Mouse (Mus musculus) midbrain, postnatal 0 days (tissue): ENCODE results near the gene Slc27a5. TPM values are rescaled to one million over a fixed set of nuclear protein-coding genes. Genes with fewer than 3 reads are reported as not detected.

ENCODE experiments used
- ATAC-seq: fragments of 200-750 bp; cut with Nextera tagmentation; 2 replicates; pipeline ENCODE4 v1.8.0; 2017; ENCODE audit warnings: moderate number of reproducible peaks, mild to moderate bottlenecking, moderate TSS enrichment, moderate library complexity; ENCODE audit not compliant: low FRiP score
- DNase-seq: peaks from one replicate; pipeline ENCODE4 v3.0.0-alpha.2; 2015; ENCODE audit warnings: low spot score
- H3K27ac ChIP-seq: fragments of 300-500 bp; sonication (generic); 2 replicates; pipeline ENCODE4 v1.5.1; 2014; ENCODE audit warnings: low read depth, mild to moderate bottlenecking, low read length, mixed read lengths
- H3K27me3 ChIP-seq: fragments of 300-500 bp; sonication (generic); 2 replicates; pipeline ENCODE4 v1.6.1; 2014; ENCODE audit warnings: low read length, control low read depth, mixed read lengths; ENCODE audit not compliant: insufficient read depth
- H3K36me3 ChIP-seq: fragments of 300-500 bp; sonication (generic); 2 replicates; pipeline ENCODE4 v1.6.1; 2014; ENCODE audit warnings: low read length, control low read depth, mixed read lengths; ENCODE audit not compliant: insufficient read depth
- H3K4me1 ChIP-seq: fragments of 300-500 bp; sonication (generic); 2 replicates; pipeline ENCODE4 v1.6.1; 2014; ENCODE audit warnings: mild to moderate bottlenecking, control low read depth, antibody characterized with exemption, low read length, mixed read lengths; ENCODE audit not compliant: insufficient read depth
- H3K4me2 ChIP-seq: fragments of 300-500 bp; sonication (generic); 2 replicates; pipeline ENCODE4 v1.6.1; 2014; ENCODE audit warnings: low read depth, mild to moderate bottlenecking, low read length, mixed read lengths; ENCODE audit not compliant: poor library complexity, severe bottlenecking
- H3K4me3 ChIP-seq: fragments of 300-500 bp; sonication (generic); 2 replicates; pipeline ENCODE4 v1.5.1; 2014; ENCODE audit warnings: low read depth, mild to moderate bottlenecking, low read length, moderate library complexity
- H3K9ac ChIP-seq: fragments of 300-500 bp; sonication (generic); replicated peaks from 2 replicates; pipeline ENCODE4 v1.6.1; 2014; ENCODE audit warnings: mild to moderate bottlenecking, low read length, moderate library complexity, mixed read lengths; ENCODE audit not compliant: poor library complexity, severe bottlenecking
- H3K9me3 ChIP-seq: fragments of 300-500 bp; sonication (generic); 2 replicates; pipeline ENCODE4 v1.6.1; 2016; ENCODE audit warnings: low read length, control low read depth
- CTCF ChIP-seq: IDR thresholded peaks from 2 replicates; pipeline ENCODE4 v1.5.1; 2016; ENCODE audit warnings: antibody characterized with exemption, mild to moderate bottlenecking
- WGBS: fragments of 180-500 bp; shearing (Covaris S2); extraction: QIAGEN DNeasy Blood & Tissue Kit; methylation state at CpG from one replicate; pipeline ENCODE4 v1.1.7; 2014; 5-methylcytosine and 5-hydroxymethylcytosine counted together
- polyA plus RNA-seq: library from polyadenylated mRNA; unstranded; fragments of >200 nt; fragmentation: Nextera tagmentation; extraction: Ambion mirVana; gene quantifications from 2 replicates; pipeline ENCODE4 v1.2.1, GENCODE M21; 2015
- total RNA-seq: library from RNA; depleted of rRNA; stranded (reverse); fragments of >200 nt; gene quantifications from 2 replicates; pipeline ENCODE4 v1.2.3, GENCODE M21; 2014

The Slc27a5 gene
- total and polyA plus RNA-seq, 2 experiments from 2014 or later = 0.21 TPM; not detected in 1

DNA sequence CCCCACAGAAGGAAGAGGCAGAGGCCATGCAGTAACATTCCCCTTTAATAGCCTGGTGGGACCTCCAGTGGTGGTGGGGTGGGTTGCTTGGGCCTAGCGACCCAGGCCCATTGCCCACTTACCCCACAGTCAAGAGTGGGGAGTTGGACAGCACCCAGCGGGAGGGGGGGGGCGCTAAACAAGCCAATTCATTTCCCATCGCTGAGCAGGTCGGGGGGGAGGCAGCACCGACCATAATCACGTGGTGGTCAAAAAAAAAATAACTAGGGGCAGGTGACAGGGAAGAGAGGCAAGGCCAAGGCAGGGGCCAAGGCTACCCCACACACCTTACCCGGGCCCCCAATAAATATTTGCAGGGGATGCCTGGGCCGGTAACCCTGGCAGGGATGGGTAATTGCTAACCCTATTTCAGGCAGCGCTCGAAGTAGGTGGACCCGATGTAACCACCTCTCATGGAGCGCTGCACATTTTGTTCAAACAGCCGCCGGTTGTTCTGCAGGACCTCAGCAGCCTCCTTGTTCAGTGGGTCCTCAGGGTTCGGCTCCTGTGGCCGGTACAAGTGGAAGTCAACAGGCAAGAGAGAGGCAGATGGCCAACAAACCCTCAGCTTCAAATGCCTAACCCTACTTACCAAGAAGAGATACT, 37.3 kb upstream of the Slc27a5 start:
- Histone ChIP-seq H3K27me3 (no peaks in the 10 kb centered on the region), H3K36me3 (peaks cover 31% of the 10 kb centered on the region), H3K4me2 (no peak overlapping the region), H3K9ac (no peak overlapping the region), H3K9me3 (no peaks in the 10 kb centered on the region), H3K4me3 (no peak overlapping the region), H3K27ac (peak overlapping the region; percentile 80; the same call in 1 of the 2 replicates), H3K4me1 (peaks cover 14% of the 10 kb centered on the region)
- WGBS = 86% methylated on average over 17 of the region's 17 CpGs
- peak; percentile 20; the same call in 1 of the 2 replicates for TF ChIP-seq CTCF
- ATAC-seq (no peak), DNase-seq (no peak)

- under 1% methylated on average over 45 of the region's 45 CpGs for WGBS
- H3K9me3 ChIP-seq = no peaks in the 10 kb centered on the region
- peaks cover 41% of the 10 kb centered on the region for H3K36me3 ChIP-seq
- H3K4me2 ChIP-seq = peak within 1 kb of the TSS; percentile 73
- peak within 1 kb of the TSS; percentile 80 for H3K27ac ChIP-seq
- H3K4me3 ChIP-seq = peak within 1 kb of the TSS; percentile 38
- ATAC-seq = peak; percentile 83
- TF ChIP-seq CTCF = no peak
- no peaks in the 10 kb centered on the region for H3K27me3 ChIP-seq
- peak; percentile 98 for DNase-seq
- peaks cover 14% of the 10 kb centered on the region for H3K4me1 ChIP-seq
- H3K9ac ChIP-seq = peak within 1 kb of the TSS; percentile 66
These were observed 36.4 kb upstream of the Slc27a5 start, which contains the start of gene Chmp2a for GRCm38 (mm10) chr7:13034148-13034977. TSS of gene Chmp2a (minus strand) at chr7:13034807.

DNA sequence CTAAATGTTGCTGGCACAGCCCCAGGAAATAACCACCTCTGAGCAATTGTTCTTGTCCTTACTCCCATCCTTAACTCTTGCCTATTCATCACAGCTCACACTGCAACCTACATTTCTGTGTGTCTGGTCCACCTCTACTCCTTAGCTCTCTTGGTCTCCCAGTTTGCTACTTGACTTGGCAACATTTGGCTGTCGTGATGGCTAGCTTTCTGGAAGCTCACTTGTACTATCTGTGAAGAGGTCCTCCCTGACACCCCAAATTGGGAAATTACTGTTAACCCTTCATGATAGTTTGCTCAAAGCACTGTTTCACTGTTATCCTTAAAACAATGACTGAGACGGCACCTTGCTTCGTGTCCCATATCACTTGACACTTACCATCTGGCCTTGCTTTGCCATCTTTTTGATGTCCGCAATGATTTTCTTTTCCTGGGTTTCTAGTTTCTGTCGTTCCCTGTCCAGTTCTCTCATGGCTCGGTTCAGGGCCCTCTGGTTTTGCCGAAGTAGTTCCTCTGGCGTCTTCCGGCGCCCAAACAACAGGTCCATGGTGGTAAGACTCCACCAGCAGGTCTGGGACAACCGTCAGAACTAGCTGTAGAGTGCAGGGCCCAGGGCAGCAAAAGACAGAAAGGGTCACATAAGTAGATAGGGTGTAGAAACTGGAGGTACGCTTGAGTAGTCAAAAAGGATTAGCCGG, 35.6 kb upstream of the Slc27a5 start:
- Histone ChIP-seq H3K9ac (peak overlapping the region; percentile 66), H3K27me3 (no peaks in the 10 kb centered on the region), H3K36me3 (peaks cover 48% of the 10 kb centered on the region), H3K4me1 (peaks cover 6% of the 10 kb centered on the region), H3K9me3 (no peaks in the 10 kb centered on the region), H3K4me3 (peak overlapping the region; percentile 38), H3K4me2 (peak overlapping the region; percentile 73), H3K27ac (peak overlapping the region; percentile 80)
- ATAC-seq (no peak), DNase-seq (no peak)
- no peak for TF ChIP-seq CTCF
- WGBS = 46% methylated on average over 13 of the region's 13 CpGs

GRCm38 (mm10) chr7:13032541-13032940, 34.5 kb upstream of the Slc27a5 start:
- Histone ChIP-seq H3K4me2 (no peak overlapping the region), H3K4me3 (no peak overlapping the region), H3K9me3 (no peaks in the 10 kb centered on the region), H3K9ac (no peak overlapping the region), H3K4me1 (peaks cover 6% of the 10 kb centered on the region), H3K27me3 (no peaks in the 10 kb centered on the region), H3K36me3 (peaks cover 58% of the 10 kb centered on the region), H3K27ac (no peak overlapping the region)
- ATAC-seq (no peak), DNase-seq (no peak)
- TF ChIP-seq CTCF = no peak
- WGBS = 88% methylated on average over 7 of the region's 7 CpGs

- H3K27me3 ChIP-seq = no peaks in the 10 kb centered on the region
- DNase-seq (no peak), ATAC-seq (no peak)
- WGBS = 78% methylated on average over 2 of the region's 2 CpGs
- H3K36me3 ChIP-seq = peaks cover 64% of the 10 kb centered on the region
- peaks cover 6% of the 10 kb centered on the region for H3K4me1 ChIP-seq
- H3K4me2 ChIP-seq = no peak overlapping the region
- H3K4me3 ChIP-seq = no peak overlapping the region
- TF ChIP-seq CTCF = no peak
- no peak overlapping the region for H3K9ac ChIP-seq
- H3K9me3 ChIP-seq = no peaks in the 10 kb centered on the region
- no peak overlapping the region for H3K27ac ChIP-seq
These were observed 34.0 kb upstream of the Slc27a5 start for GRCm38 (mm10) chr7:13031983-13032382.
